Mouse (Mus musculus) macrophage (primary cell): ENCODE measurements around the gene Efna2. TPM values are rescaled to one million over a fixed set of nuclear protein-coding genes. Genes with fewer than 3 reads are reported as not detected.

Experiments
- H3K27ac ChIP-seq: fragments of 350-480 bp; formaldehyde crosslinking; 2 replicates; pipeline ENCODE4 v1.9.0; 2021
- H3K36me3 ChIP-seq: fragments of 350-480 bp; formaldehyde crosslinking; 2 replicates; pipeline ENCODE4 v1.9.0; 2021; ENCODE audit errors: inconsistent target
- H3K4me3 ChIP-seq: fragments of 350-480 bp; formaldehyde crosslinking; 2 replicates; pipeline ENCODE4 v1.9.0; 2021; ENCODE audit errors: inconsistent target
- H3K79me2 ChIP-seq: fragments of 350-480 bp; formaldehyde crosslinking; 2 replicates; pipeline ENCODE4 v1.9.0; 2021; ENCODE audit errors: inconsistent target
- WGBS: methylation state at CpG from one replicate; pipeline ENCODE4 v1.1.7; 2026; ENCODE audit warnings: inconsistent platforms; ENCODE audit not compliant: missing documents; 5-methylcytosine and 5-hydroxymethylcytosine counted together
- polyA plus RNA-seq: library from polyadenylated mRNA; stranded (reverse); fragments of 250-400 nt; gene quantifications from 3 replicates; pipeline ENCODE4 v1.2.4, GENCODE M21; 2018; ENCODE audit warnings: inconsistent platforms

Efna2 gene
- polyA plus RNA-seq, 1 experiment from 2014 or later = 0.29 TPM

DNA sequence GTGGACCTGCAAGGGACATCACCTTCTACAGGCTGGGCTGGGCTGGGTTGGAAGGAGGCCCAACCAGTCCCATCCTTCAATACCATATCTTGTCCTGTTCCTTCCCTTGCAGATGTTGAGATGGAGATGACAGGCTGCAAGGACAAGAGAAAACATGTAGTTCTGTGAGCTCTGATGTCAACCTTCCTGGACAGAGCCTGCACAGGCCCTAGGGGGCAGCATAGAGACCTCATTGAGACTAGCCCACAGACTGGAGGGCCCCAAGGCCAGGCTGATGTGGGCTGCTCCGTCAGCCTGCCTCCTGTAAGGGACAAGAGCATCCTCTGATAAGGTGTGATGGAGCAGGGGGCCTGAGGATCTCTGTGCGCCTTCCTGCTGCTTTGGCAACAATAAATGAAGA is 4.6 kb upstream of the Efna2 start:
- Histone ChIP-seq H3K36me3 (peaks cover 17% of the 10 kb centered on the region; the same call in 1 of the 2 replicates), H3K79me2 (peaks cover 14% of the 10 kb centered on the region), H3K4me3 (no peak overlapping the region), H3K27ac (no peak overlapping the region)
- 92% methylated on average over 2 of the region's 2 CpGs for WGBS

- H3K4me3 ChIP-seq = no peak overlapping the region
- peaks cover 4% of the 10 kb centered on the region; the same call in 1 of the 2 replicates for H3K79me2 ChIP-seq
- no peak overlapping the region for H3K27ac ChIP-seq
- WGBS = 86% methylated on average over 2 of the region's 4 CpGs
- H3K36me3 ChIP-seq = peaks cover 8% of the 10 kb centered on the region; the same call in 1 of the 2 replicates
Observed at GRCm38 (mm10) chr10:80175536-80176269, 3.6 kb upstream of the Efna2 start.

- WGBS = 94% methylated on average over 5 of the region's 5 CpGs
- no peaks in the 10 kb centered on the region for H3K79me2 ChIP-seq
- H3K4me3 ChIP-seq = no peak overlapping the region
- no peak overlapping the region for H3K27ac ChIP-seq
- peaks cover 1% of the 10 kb centered on the region; the same call in 1 of the 2 replicates for H3K36me3 ChIP-seq
Observed at GRCm38 (mm10) chr10:80176270-80176834, 2.9 kb upstream of the Efna2 start.

GRCm38 (mm10) chr10:80177441-80178279 is 1.6 kb upstream of the Efna2 start:
- H3K4me3 ChIP-seq = no peak overlapping the region
- no peaks in the 10 kb centered on the region for H3K36me3 ChIP-seq
- no peak overlapping the region for H3K27ac ChIP-seq
- H3K79me2 ChIP-seq = no peaks in the 10 kb centered on the region
- 89% methylated on average over 7 of the region's 7 CpGs for WGBS

- H3K27ac ChIP-seq = no peak overlapping the region
- no peaks in the 10 kb centered on the region for H3K79me2 ChIP-seq
- no peak overlapping the region for H3K4me3 ChIP-seq
Observed at GRCm38 (mm10) chr10:80180288-80180687, 1.0 kb downstream of the Efna2 start.

GRCm38 (mm10) chr10:80180823-80181222 is 1.5 kb downstream of the Efna2 start:
- Histone ChIP-seq H3K36me3 (no peaks in the 10 kb centered on the region), H3K27ac (no peak overlapping the region), H3K4me3 (no peak overlapping the region), H3K79me2 (no peaks in the 10 kb centered on the region)
- 81% methylated on average over 5 of the region's 5 CpGs for WGBS

More at GRCm38 (mm10) chr10:80180288-80180687, 1.0 kb downstream of the Efna2 start:
- 68% methylated on average over 6 of the region's 6 CpGs for WGBS
- no peaks in the 10 kb centered on the region for H3K36me3 ChIP-seq

DNA sequence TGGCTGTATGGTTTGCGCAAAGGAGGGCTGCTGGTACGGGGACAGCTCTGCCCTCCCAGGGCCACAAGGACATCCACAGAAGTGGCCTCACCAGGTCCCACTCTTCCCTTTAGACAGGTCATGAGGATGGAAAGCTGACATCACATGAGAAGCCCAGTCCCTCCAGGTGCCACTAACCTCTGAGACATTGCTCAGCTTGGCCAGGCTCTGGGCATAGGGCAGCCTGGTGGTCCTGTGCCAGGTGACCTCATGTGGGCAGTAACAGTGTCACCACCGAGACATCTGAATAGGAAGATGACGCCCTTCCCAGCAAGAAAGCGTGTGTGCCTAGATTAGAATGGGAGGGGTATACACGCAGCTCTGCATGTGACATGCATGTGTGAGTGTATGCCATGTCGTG is 3.3 kb downstream of the Efna2 start:
- Histone ChIP-seq H3K4me3 (no peak overlapping the region), H3K27ac (no peak overlapping the region), H3K79me2 (no peaks in the 10 kb centered on the region), H3K36me3 (no peaks in the 10 kb centered on the region)
- 90% methylated on average over 7 of the region's 7 CpGs for WGBS

DNA sequence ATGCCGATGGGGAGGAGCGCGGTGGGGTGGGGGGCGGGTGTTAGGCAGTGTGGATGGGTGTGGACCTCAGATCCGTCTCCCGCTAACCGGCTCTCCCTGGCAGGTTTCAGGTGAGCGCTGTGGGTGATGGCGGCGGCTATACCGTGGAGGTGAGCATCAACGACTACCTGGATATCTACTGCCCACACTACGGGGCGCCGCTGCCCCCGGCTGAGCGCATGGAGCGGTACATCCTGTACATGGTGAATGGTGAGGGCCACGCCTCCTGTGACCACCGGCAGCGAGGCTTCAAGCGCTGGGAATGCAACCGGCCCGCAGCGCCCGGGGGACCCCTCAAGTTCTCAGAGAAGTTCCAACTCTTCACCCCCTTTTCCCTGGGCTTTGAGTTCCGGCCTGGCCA is 7.4 kb downstream of the Efna2 start:
- WGBS = 22% methylated on average over 27 of the region's 27 CpGs
- Histone ChIP-seq H3K27ac (no peak overlapping the region), H3K4me3 (no peak overlapping the region), H3K36me3 (no peaks in the 10 kb centered on the region), H3K79me2 (no peaks in the 10 kb centered on the region)

DNA sequence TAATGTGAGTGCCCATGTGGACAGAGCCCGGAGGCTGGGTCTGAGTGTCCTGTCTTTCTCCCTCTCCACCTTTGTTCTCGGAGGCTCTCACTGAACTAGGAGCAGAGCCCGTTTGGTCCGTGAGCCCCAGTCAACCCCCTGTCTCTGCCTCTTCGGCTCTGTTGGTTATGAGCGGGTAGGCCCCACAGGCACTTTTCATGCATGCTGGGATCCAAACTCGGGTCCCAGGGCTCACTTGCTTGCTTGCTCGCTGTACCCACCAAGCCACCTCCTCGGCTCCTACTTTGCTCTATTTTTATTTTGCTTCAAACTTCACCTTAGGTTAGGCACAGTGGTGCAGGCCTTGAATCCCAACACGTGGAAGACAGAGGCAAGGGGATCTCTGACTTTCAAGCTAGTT is 8.5 kb downstream of the Efna2 start:
- H3K79me2 ChIP-seq = no peaks in the 10 kb centered on the region
- H3K4me3 ChIP-seq = no peak overlapping the region
- 90% methylated on average over 10 of the region's 10 CpGs for WGBS
- no peak overlapping the region for H3K27ac ChIP-seq
- no peaks in the 10 kb centered on the region for H3K36me3 ChIP-seq

GRCm38 (mm10) chr10:80188453-80189024 is 9.3 kb downstream of the Efna2 start:
- no peak overlapping the region for H3K27ac ChIP-seq
- H3K79me2 ChIP-seq = no peaks in the 10 kb centered on the region
- no peak overlapping the region for H3K4me3 ChIP-seq
- H3K36me3 ChIP-seq = no peaks in the 10 kb centered on the region
- 89% methylated on average over 10 of the region's 15 CpGs for WGBS

GRCm38 (mm10) chr10:80189999-80190398 is 10.7 kb downstream of the Efna2 start:
- no peaks in the 10 kb centered on the region for H3K36me3 ChIP-seq
- H3K27ac ChIP-seq = no peak overlapping the region
- 8% methylated on average over 21 of the region's 21 CpGs for WGBS
- no peaks in the 10 kb centered on the region for H3K79me2 ChIP-seq
- no peak overlapping the region for H3K4me3 ChIP-seq

GRCm38 (mm10) chr10:80190491-80191051 is 11.3 kb downstream of the Efna2 start:
- 2% methylated on average over 48 of the region's 48 CpGs for WGBS
- Histone ChIP-seq H3K79me2 (no peaks in the 10 kb centered on the region), H3K27ac (no peak overlapping the region), H3K36me3 (no peaks in the 10 kb centered on the region), H3K4me3 (no peak overlapping the region)

- WGBS = 88% methylated on average over 6 of the region's 6 CpGs
- Histone ChIP-seq H3K27ac (no peak overlapping the region), H3K79me2 (no peaks in the 10 kb centered on the region), H3K36me3 (no peaks in the 10 kb centered on the region), H3K4me3 (no peak overlapping the region)
Observed at GRCm38 (mm10) chr10:80193976-80194375, 14.7 kb downstream of the Efna2 start.

- Histone ChIP-seq H3K27ac (no peak overlapping the region), H3K4me3 (no peak overlapping the region), H3K36me3 (no peaks in the 10 kb centered on the region), H3K79me2 (no peaks in the 10 kb centered on the region)
- WGBS = 83% methylated on average over 8 of the region's 8 CpGs
Observed at GRCm38 (mm10) chr10:80194441-80194840, 15.2 kb downstream of the Efna2 start.
